Mouse (Mus musculus) olfactory bulb, adult 2 months (tissue): ENCODE measurements at regions not wholly inside any gene's neighbourhood (a gene's known extent, or its start where the extent isn't known, plus 50 kb on each side); places are given as distances from the start of the nearest gene placed in this dataset.

Experiments used
- CTCF ChIP-seq: fragments of 200-500 bp; IDR thresholded peaks from 2 replicates; pipeline ENCODE4 v1.5.1; 2012; ENCODE audit warnings: low read depth, mild to moderate bottlenecking, low read length, moderate library complexity; ENCODE audit not compliant: insufficient read depth
- POLR2A ChIP-seq: fragments of 200-500 bp; IDR thresholded peaks from 2 replicates; pipeline ENCODE4 v1.6.1; 2012; ENCODE audit warnings: mild to moderate bottlenecking, low read depth, low read length, moderate library complexity; ENCODE audit not compliant: insufficient read depth

DNA sequence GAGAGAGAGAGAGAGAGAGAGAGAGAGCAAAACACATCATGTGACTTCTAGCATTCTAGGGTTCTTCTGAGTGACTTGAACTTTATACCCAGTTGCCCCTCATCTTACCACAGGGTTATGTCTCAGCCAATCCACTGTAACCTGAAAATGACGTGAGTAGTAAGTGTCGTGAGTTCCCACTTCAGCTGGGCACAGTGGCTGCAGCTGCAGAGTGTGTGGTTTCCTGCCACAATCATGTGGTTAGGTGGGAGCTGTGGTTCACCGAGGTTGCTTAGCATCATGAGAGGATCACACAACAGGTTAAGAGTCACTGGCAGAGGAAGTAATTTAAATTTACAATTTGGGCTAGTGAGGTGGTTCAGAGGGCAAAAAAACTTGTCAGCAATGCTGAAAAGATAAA is 253.1 kb upstream of the Xylt1 start:
- TF ChIP-seq CTCF (no peak), POLR2A (no peak)
